Mouse (Mus musculus): Measurements from ENCODE around the gene Eaf2. TPM values are rescaled to one million over a fixed set of nuclear protein-coding genes. Genes with fewer than 3 reads are reported as not detected.

Eaf2 gene
- polyA plus RNA-seq, 1 experiment from 2014 or later, result 11.6 TPM

GRCm38 (mm10) chr16:36896712-36897111 lies 21.9 kb upstream of the Eaf2 start:
- no peak for ATAC-seq (ENCODE audit: low FRiP score, low TSS enrichment)
- H3K9me3 ChIP-seq (ENCODE audit: low read length), result no peaks in the 10 kb centered on the region
- no peaks in the 10 kb centered on the region for H3K27me3 ChIP-seq (ENCODE audit: insufficient read depth, low read length)
- no peak overlapping the region for H3K27ac ChIP-seq (ENCODE audit: low read length)
- no peak overlapping the region for H3K9ac ChIP-seq (replicated peaks; ENCODE audit: low read length)
- no peaks in the 10 kb centered on the region for H3K4me1 ChIP-seq (ENCODE audit: insufficient read depth, low read length)
- no peak overlapping the region for H3K4me3 ChIP-seq (ENCODE audit: low read length)
- H3K4me2 ChIP-seq (replicated peaks; ENCODE audit: low read depth, low read length), result no peak overlapping the region
- peaks cover 65% of the 10 kb centered on the region for H3K36me3 ChIP-seq (ENCODE audit: insufficient read depth, low read length)
- WGBS, result 95% methylated on average over 6 of the region's 6 CpGs

- H3K4me3 ChIP-seq (ENCODE audit: low read length), result no peak overlapping the region
- WGBS, result 85% methylated on average over 10 of the region's 10 CpGs
- no peak overlapping the region for H3K9ac ChIP-seq (replicated peaks; ENCODE audit: low read length)
- ATAC-seq (ENCODE audit: low FRiP score, low TSS enrichment), result no peak
- H3K27ac ChIP-seq (ENCODE audit: low read length), result no peak overlapping the region
- peaks cover 55% of the 10 kb centered on the region for H3K36me3 ChIP-seq (ENCODE audit: insufficient read depth, low read length)
- no peaks in the 10 kb centered on the region for H3K4me1 ChIP-seq (ENCODE audit: insufficient read depth, low read length)
- H3K27me3 ChIP-seq (ENCODE audit: insufficient read depth, low read length), result no peaks in the 10 kb centered on the region
- H3K9me3 ChIP-seq (ENCODE audit: low read length), result no peaks in the 10 kb centered on the region
- no peak overlapping the region for H3K4me2 ChIP-seq (replicated peaks; ENCODE audit: low read depth, low read length)
Observed at GRCm38 (mm10) chr16:36893317-36893716, 18.5 kb upstream of the Eaf2 start.

GRCm38 (mm10) chr16:36891415-36891814 lies 16.6 kb upstream of the Eaf2 start:
- Histone ChIP-seq H3K4me1 (ENCODE audit: insufficient read depth, low read length) (no peaks in the 10 kb centered on the region), H3K4me2 (replicated peaks; ENCODE audit: low read depth, low read length) (no peak overlapping the region), H3K4me3 (ENCODE audit: low read length) (no peak overlapping the region), H3K27me3 (ENCODE audit: insufficient read depth, low read length) (no peaks in the 10 kb centered on the region), H3K9me3 (ENCODE audit: low read length) (no peaks in the 10 kb centered on the region), H3K27ac (ENCODE audit: low read length) (no peak overlapping the region), H3K9ac (replicated peaks; ENCODE audit: low read length) (no peak overlapping the region), H3K36me3 (ENCODE audit: insufficient read depth, low read length) (peaks cover 58% of the 10 kb centered on the region)
- WGBS, result 93% methylated on average over 4 of the region's 4 CpGs
- ATAC-seq (ENCODE audit: low FRiP score, low TSS enrichment), result no peak

GRCm38 (mm10) chr16:36890559-36890958 lies 15.8 kb upstream of the Eaf2 start:
- no peak for ATAC-seq (ENCODE audit: low FRiP score, low TSS enrichment)
- H3K4me3 ChIP-seq (ENCODE audit: low read length), result no peak overlapping the region
- H3K4me1 ChIP-seq (ENCODE audit: insufficient read depth, low read length), result no peaks in the 10 kb centered on the region
- no peak overlapping the region for H3K27ac ChIP-seq (ENCODE audit: low read length)
- peaks cover 59% of the 10 kb centered on the region for H3K36me3 ChIP-seq (ENCODE audit: insufficient read depth, low read length)
- no peak overlapping the region for H3K9ac ChIP-seq (replicated peaks; ENCODE audit: low read length)
- H3K27me3 ChIP-seq (ENCODE audit: insufficient read depth, low read length), result no peaks in the 10 kb centered on the region
- WGBS, result 94% methylated on average over 3 of the region's 3 CpGs
- no peaks in the 10 kb centered on the region for H3K9me3 ChIP-seq (ENCODE audit: low read length)
- no peak overlapping the region for H3K4me2 ChIP-seq (replicated peaks; ENCODE audit: low read depth, low read length)

GRCm38 (mm10) chr16:36887546-36887945 lies 12.7 kb upstream of the Eaf2 start:
- Histone ChIP-seq H3K9ac (replicated peaks; ENCODE audit: low read length) (no peak overlapping the region), H3K27ac (ENCODE audit: low read length) (no peak overlapping the region), H3K9me3 (ENCODE audit: low read length) (no peaks in the 10 kb centered on the region), H3K27me3 (ENCODE audit: insufficient read depth, low read length) (no peaks in the 10 kb centered on the region), H3K36me3 (ENCODE audit: insufficient read depth, low read length) (peaks cover 38% of the 10 kb centered on the region), H3K4me3 (ENCODE audit: low read length) (no peak overlapping the region), H3K4me1 (ENCODE audit: insufficient read depth, low read length) (no peaks in the 10 kb centered on the region), H3K4me2 (replicated peaks; ENCODE audit: low read depth, low read length) (no peak overlapping the region)
- 84% methylated on average over 5 of the region's 5 CpGs for WGBS
- ATAC-seq (ENCODE audit: low FRiP score, low TSS enrichment), result no peak

- peaks cover 29% of the 10 kb centered on the region for H3K36me3 ChIP-seq (ENCODE audit: insufficient read depth, low read length)
- no peak overlapping the region for H3K4me2 ChIP-seq (replicated peaks; ENCODE audit: low read depth, low read length)
- H3K27me3 ChIP-seq (ENCODE audit: insufficient read depth, low read length), result no peaks in the 10 kb centered on the region
- 91% methylated on average over 11 of the region's 11 CpGs for WGBS
- no peaks in the 10 kb centered on the region for H3K9me3 ChIP-seq (ENCODE audit: low read length)
- no peak overlapping the region for H3K27ac ChIP-seq (ENCODE audit: low read length)
- ATAC-seq (ENCODE audit: low FRiP score, low TSS enrichment), result no peak
- H3K9ac ChIP-seq (replicated peaks; ENCODE audit: low read length), result no peak overlapping the region
- H3K4me1 ChIP-seq (ENCODE audit: insufficient read depth, low read length), result no peaks in the 10 kb centered on the region
- no peak overlapping the region for H3K4me3 ChIP-seq (ENCODE audit: low read length)
Observed at GRCm38 (mm10) chr16:36885912-36886311, 11.1 kb upstream of the Eaf2 start.

- H3K9ac ChIP-seq (replicated peaks; ENCODE audit: low read length), result no peak overlapping the region
- H3K4me3 ChIP-seq (ENCODE audit: low read length), result no peak overlapping the region
- H3K27ac ChIP-seq (ENCODE audit: low read length), result no peak overlapping the region
- H3K27me3 ChIP-seq (ENCODE audit: insufficient read depth, low read length), result no peaks in the 10 kb centered on the region
- ATAC-seq (ENCODE audit: low FRiP score, low TSS enrichment), result no peak
- H3K9me3 ChIP-seq (ENCODE audit: low read length), result no peaks in the 10 kb centered on the region
- WGBS, result 85% methylated on average over 4 of the region's 4 CpGs
- H3K4me1 ChIP-seq (ENCODE audit: insufficient read depth, low read length), result no peaks in the 10 kb centered on the region
- H3K4me2 ChIP-seq (replicated peaks; ENCODE audit: low read depth, low read length), result no peak overlapping the region
- H3K36me3 ChIP-seq (ENCODE audit: insufficient read depth, low read length), result peaks cover 28% of the 10 kb centered on the region
Observed at GRCm38 (mm10) chr16:36884881-36885280, 10.1 kb upstream of the Eaf2 start.

- Histone ChIP-seq H3K4me1 (ENCODE audit: insufficient read depth, low read length) (no peaks in the 10 kb centered on the region), H3K4me3 (ENCODE audit: low read length) (no peak overlapping the region), H3K9ac (replicated peaks; ENCODE audit: low read length) (no peak overlapping the region), H3K36me3 (ENCODE audit: insufficient read depth, low read length) (peaks cover 14% of the 10 kb centered on the region), H3K4me2 (replicated peaks; ENCODE audit: low read depth, low read length) (no peak overlapping the region), H3K9me3 (ENCODE audit: low read length) (no peaks in the 10 kb centered on the region), H3K27ac (ENCODE audit: low read length) (no peak overlapping the region), H3K27me3 (ENCODE audit: insufficient read depth, low read length) (no peaks in the 10 kb centered on the region)
- WGBS, result 75% methylated on average over 5 of the region's 5 CpGs
- ATAC-seq (ENCODE audit: low FRiP score, low TSS enrichment), result no peak
Observed at GRCm38 (mm10) chr16:36882737-36883343, 8.0 kb upstream of the Eaf2 start.

- Histone ChIP-seq H3K9ac (replicated peaks; ENCODE audit: low read length) (no peak overlapping the region), H3K27ac (ENCODE audit: low read length) (no peak overlapping the region), H3K9me3 (ENCODE audit: low read length) (no peaks in the 10 kb centered on the region), H3K4me1 (ENCODE audit: insufficient read depth, low read length) (peaks cover 13% of the 10 kb centered on the region), H3K27me3 (ENCODE audit: insufficient read depth, low read length) (no peaks in the 10 kb centered on the region), H3K4me2 (replicated peaks; ENCODE audit: low read depth, low read length) (no peak overlapping the region), H3K4me3 (ENCODE audit: low read length) (no peak overlapping the region), H3K36me3 (ENCODE audit: insufficient read depth, low read length) (peaks cover 1% of the 10 kb centered on the region)
- ATAC-seq (ENCODE audit: low FRiP score, low TSS enrichment), result no peak
- 79% methylated on average over 5 of the region's 5 CpGs for WGBS
Observed at GRCm38 (mm10) chr16:36877316-36877715, 2.5 kb upstream of the Eaf2 start.

- H3K27me3 ChIP-seq (ENCODE audit: insufficient read depth, low read length), result no peaks in the 10 kb centered on the region
- H3K4me3 ChIP-seq (ENCODE audit: low read length), result peak overlapping the region; percentile 96
- peak; percentile 85; the same call in 1 of the 2 replicates for ATAC-seq (ENCODE audit: low FRiP score, low TSS enrichment)
- H3K9me3 ChIP-seq (ENCODE audit: low read length), result no peaks in the 10 kb centered on the region
- WGBS, result 0% methylated on average over 32 of the region's 48 CpGs
- H3K9ac ChIP-seq (replicated peaks; ENCODE audit: low read length), result peak overlapping the region; percentile 85
- peaks cover 7% of the 10 kb centered on the region for H3K36me3 ChIP-seq (ENCODE audit: insufficient read depth, low read length)
- H3K27ac ChIP-seq (ENCODE audit: low read length), result peak overlapping the region; percentile 84
- peak overlapping the region; percentile 64 for H3K4me2 ChIP-seq (replicated peaks; ENCODE audit: low read depth, low read length)
- H3K4me1 ChIP-seq (ENCODE audit: insufficient read depth, low read length), result peaks cover 13% of the 10 kb centered on the region
Observed at GRCm38 (mm10) chr16:36875276-36875851, 561 bp upstream of the Eaf2 start.

Measured in kidney, embryonic 16.5 days (tissue).